Mouse (Mus musculus) left cerebral cortex, adult 8-10 months (tissue): ENCODE data around the gene Amz2. TPM values are rescaled to one million over a fixed set of nuclear protein-coding genes. Genes with fewer than 3 reads are reported as not detected.
A peak's percentile ranks its signal among the peaks of the same experiment; 100 is the strongest.
"Not testable (repeated sequence)": the region's sequence is repeated elsewhere in the genome, so short reads cannot be mapped to it uniquely, and the experiment has no call there.

ENCODE experiments used
- DNase-seq, 2 experiments: peaks; one replicate each; pipeline ENCODE4 v3.0.0; 2022; ENCODE audit warnings: low spot score in 2 of 2
- total RNA-seq, 4 experiments: library from RNA; stranded (reverse); gene quantifications; 2 replicates each; pipeline ENCODE4 v1.2.4; 2022

The Amz2 gene
- total RNA-seq, 4 experiments from 2014 or later = 44.4 to 56.2 (median 52.9) TPM

DNA sequence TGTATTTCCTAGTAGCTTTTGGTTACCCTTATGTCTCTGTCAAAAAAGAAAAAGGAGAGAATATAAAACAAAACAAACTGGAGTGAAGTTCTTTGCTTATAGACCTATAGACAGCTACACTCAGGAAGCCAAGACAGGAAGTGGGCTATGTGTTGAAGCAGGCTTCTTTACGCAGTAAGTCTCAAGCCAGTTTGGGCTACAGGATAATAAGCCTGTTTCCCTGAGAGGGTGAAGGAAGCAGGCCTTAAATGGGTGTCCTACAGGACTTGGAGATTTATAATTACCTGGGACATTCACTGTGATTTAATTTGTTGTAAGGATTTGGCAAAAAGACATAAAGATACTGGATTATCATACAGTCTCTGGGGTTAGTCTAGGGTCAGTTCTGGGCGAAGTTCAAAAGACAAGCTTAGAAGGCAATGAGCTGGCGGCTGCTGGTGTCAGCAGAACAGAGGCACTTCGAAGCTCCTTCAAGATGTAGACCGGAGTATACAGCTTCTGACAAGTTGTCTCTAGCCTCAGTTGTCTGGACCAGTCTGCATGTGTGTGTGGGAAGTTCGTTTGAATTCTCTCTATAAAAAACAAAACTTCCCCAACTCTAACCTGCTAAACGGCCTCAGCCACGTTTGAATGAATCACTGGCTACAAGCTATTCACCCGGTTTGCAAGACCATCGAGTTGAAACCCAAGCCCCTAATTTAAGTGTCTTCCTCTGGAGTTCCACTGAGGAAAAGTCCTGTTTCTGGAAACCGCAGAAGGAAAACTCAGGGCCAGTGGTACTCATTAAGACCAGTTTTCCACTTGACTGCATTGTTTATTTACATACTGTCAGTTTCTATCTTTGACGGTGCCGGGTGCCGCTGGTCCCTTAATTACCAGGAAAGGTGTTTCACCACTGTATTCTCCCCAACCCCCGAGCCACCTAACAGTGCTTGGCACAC, 45.4 kb downstream of the Amz2 start:
- no peak for DNase-seq

DNA sequence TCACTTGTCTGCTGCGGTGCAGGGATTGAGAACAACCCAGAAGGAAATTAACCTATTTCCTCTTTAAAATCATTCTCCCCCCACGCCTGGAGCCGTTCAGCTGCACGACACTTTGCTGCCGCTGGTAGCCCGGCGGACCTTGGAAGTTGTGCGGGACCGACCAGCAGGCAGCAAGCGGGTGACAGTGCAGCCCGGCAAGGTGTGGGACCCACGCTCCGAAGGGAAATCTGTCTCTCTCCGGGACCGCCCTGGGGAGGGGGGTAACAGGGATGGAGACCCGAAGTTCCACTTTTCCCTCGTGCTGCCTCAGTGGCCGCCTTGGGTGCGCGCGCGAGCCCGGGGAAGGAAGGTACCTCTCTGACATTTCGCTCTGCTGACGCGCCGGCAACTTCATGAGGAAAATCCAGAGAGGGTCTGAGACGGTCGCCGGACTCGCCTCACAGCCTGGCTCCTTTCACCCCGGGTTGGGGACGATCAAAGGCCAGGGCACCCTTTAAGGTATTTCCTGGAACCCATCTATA, 46.5 kb downstream of the Amz2 start:
- no peak for DNase-seq

- no peak for DNase-seq
These were observed 47.0 kb downstream of the Amz2 start for GRCm38 (mm10) chr11:109472821-109473170.

GRCm38 (mm10) chr11:109473171-109474085, 47.7 kb downstream of the Amz2 start, which contains the start of the genes Arsg and Slc16a6:
Arsg (plus strand) TSS chr11:109473374.
Slc16a6 (minus strand) TSS chr11:109473598.
- DNase-seq = peak; percentile 65 to 84

GRCm38 (mm10) chr11:109474086-109474742, 48.5 kb downstream of the Amz2 start:
- no peak for DNase-seq

- DNase-seq = no peak
These were observed 49.1 kb downstream of the Amz2 start for GRCm38 (mm10) chr11:109474836-109475235.

DNA sequence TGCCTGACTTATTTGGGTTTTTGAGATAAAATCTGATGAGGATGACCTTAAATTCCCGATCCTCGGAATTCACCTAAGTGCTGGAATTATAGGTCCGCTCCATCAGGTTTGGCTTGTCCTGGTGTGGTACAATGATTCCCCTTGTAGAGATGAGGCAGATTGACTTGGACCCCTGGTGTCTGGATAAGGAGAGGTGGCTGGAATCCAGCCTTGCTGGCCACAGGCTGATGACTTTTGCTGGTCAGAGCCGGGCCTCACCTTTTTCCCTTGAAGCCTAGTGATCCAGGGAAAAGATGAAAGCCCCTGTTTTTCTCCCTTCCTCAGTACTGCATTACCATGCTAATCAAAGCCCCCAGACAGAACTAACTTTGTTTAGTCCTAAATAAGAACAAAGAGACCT, 50.0 kb downstream of the Amz2 start:
- DNase-seq = no peak

GRCm38 (mm10) chr11:109476241-109476640, 50.5 kb downstream of the Amz2 start:
- DNase-seq = no peak

DNA sequence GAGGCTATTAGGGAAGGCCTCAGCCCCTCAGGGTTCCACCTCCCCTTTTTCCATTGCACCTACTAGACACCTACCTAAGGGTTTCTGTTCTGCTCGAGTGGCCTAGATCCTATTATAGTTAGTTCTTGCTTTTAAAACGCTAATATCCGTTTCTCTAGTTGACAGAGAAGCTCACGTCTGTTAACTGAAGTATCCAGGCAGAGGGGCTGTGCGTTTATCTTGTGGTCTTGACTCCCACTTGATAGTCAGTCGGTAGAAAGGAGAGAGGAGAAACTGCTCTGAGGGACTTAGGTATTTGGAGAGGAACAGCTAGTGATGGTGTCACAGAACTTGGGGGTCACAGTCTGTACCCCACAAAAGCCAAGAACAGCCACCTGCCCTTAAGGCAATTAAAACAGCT, 50.9 kb downstream of the Amz2 start:
- DNase-seq = no peak

- DNase-seq = no peak
These were observed 52.0 kb downstream of the Amz2 start for GRCm38 (mm10) chr11:109477606-109478380.

- no peak for DNase-seq
These were observed 54.0 kb downstream of the Amz2 start for GRCm38 (mm10) chr11:109479575-109480285.

- DNase-seq = no peak
These were observed 54.7 kb downstream of the Amz2 start for GRCm38 (mm10) chr11:109480440-109480839.

GRCm38 (mm10) chr11:109485398-109486045, 59.8 kb downstream of the Amz2 start:
- DNase-seq = peak in 1 of 2 experiments; percentile 73

GRCm38 (mm10) chr11:109487111-109487510, 61.4 kb downstream of the Amz2 start:
- DNase-seq = no peak

DNA sequence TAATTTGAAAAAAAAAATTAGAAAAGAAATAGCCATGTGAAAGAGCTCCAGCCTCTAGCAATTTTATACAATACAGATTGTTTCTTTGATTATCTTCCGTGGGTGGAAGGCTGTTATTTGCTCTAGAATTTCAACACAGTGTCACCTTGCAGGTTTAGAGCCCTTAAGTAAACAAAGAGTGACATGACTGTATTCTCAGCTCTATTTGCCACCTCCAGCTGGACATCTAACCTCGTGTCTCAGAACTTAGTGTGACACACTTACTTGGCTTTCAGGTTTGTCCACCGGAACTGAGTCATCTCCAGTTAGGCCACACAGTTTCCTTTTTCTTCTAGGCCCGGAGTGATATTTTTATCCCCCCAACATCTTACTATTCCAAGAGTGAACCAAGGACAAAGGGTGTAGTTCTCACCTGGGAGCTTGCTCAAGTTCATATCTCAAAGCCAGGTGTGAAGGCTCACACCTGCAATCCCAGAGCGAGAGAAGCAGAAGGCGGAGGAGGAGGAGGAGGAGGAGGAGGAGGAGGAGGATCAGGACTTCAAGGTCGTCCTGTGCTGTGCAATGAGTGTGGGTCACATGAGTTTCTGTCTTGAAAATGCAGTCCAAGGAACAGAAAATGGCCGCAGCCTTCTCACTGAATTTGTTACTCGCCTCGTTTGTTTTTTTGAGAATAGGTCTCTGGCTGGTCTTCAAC, 62.4 kb downstream of the Amz2 start:
- no peak for DNase-seq

GRCm38 (mm10) chr11:109489763-109490162, 64.0 kb downstream of the Amz2 start:
- DNase-seq = no peak

DNA sequence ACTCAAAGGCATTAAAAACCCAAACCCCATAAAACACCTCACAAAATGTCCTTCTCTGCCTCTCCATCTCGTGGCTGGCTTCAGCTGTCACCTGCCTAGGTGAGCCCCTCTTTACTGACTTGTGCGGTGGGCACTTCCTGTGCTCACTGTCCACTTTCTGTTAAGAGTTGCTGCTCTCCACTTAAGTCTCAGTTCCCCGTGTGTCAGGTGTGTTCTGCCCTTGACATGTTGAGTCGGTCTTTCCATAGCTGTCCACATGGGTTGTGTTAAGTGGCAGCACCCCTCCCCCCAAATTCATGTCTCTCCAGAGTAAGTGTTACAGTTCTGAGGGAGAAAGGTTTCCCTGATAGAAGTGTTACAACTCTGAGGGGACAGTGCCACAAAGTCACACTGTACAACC, 66.1 kb downstream of the Amz2 start:
- no peak for DNase-seq

DNA sequence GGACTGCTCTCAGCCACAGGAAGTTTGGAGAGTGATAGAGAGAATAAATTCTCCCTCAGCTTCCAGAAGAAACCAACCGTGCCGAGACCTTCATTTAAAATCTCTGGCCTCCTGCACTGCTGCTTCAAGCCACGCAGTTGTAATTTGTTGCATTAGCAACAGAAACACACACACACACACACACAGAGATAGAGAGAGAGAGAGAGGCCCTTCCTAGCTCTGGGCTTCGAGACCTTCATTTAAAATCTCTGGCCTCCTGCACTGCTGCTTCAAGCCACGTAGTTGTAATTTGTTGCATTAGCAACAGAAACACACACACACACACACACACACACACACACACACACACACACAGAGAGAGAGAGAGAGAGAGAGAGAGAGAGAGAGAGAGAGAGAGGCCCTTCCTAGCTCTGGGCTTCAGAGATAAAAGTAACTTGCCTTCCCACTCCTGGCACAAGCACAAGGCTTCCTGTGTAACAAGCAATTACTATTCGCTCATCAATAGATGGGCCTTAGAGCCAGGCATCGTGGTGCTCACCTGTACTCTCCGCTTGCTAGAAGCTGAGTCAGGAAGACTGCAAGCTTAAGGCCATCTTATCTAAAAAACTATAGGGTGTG, 67.2 kb downstream of the Amz2 start:
- DNase-seq = not testable (repeated sequence)
